Mouse (Mus musculus) common myeloid progenitor, adult 5-6 weeks (primary cell): ENCODE data around the gene Pde4d. TPM values are rescaled to one million over a fixed set of nuclear protein-coding genes. Genes with fewer than 3 reads are reported as not detected.
A peak's percentile ranks its signal among the peaks of the same experiment; 100 is the strongest.

Source experiments
- ATAC-seq: replicated peaks from 2 replicates; pipeline ENCODE4 v1.8.0; 2016; ENCODE audit warnings: low read depth, mild to moderate bottlenecking, moderate TSS enrichment, inconsistent platforms; ENCODE audit not compliant: poor library complexity, severe bottlenecking
- total RNA-seq: library from RNA; stranded (forward); fragments of 200-1000, 187-1606 nt; gene quantifications from 2 replicates; pipeline ENCODE4 v1.2.3, GENCODE M21; 2017

Pde4d gene
- total RNA-seq, 1 experiment from 2014 or later = 35.8 TPM

- ATAC-seq = peak; percentile 86
These were observed 37.3 kb downstream of the Pde4d start for GRCm38 (mm10) chr13:108487066-108487465.

GRCm38 (mm10) chr13:108489825-108490224, 40.1 kb downstream of the Pde4d start:
- no peak for ATAC-seq

GRCm38 (mm10) chr13:108490872-108491271, 41.1 kb downstream of the Pde4d start:
- ATAC-seq = no peak

- ATAC-seq = peak; percentile 69
These were observed 43.1 kb downstream of the Pde4d start for GRCm38 (mm10) chr13:108492886-108493285.

GRCm38 (mm10) chr13:108494365-108494764, 44.6 kb downstream of the Pde4d start:
- ATAC-seq = no peak

GRCm38 (mm10) chr13:108497768-108498167, 48.0 kb downstream of the Pde4d start:
- 0 out of 2 replicates have a peak, but pooled peaks have one; percentile 5 for ATAC-seq

GRCm38 (mm10) chr13:108498247-108498743, 48.5 kb downstream of the Pde4d start:
- peak; percentile 86 for ATAC-seq

GRCm38 (mm10) chr13:108498773-108499313, 49.1 kb downstream of the Pde4d start:
- ATAC-seq = peak; percentile 22

GRCm38 (mm10) chr13:108501386-108501785, 51.6 kb downstream of the Pde4d start:
- ATAC-seq = no peak

GRCm38 (mm10) chr13:108524548-108524947, 74.8 kb downstream of the Pde4d start:
- no peak for ATAC-seq

GRCm38 (mm10) chr13:108524969-108525368, 75.2 kb downstream of the Pde4d start:
- no peak for ATAC-seq

- no peak for ATAC-seq
These were observed 76.7 kb downstream of the Pde4d start for GRCm38 (mm10) chr13:108526258-108527007.

GRCm38 (mm10) chr13:108527090-108527770, 77.5 kb downstream of the Pde4d start:
- peak; percentile 89 for ATAC-seq

GRCm38 (mm10) chr13:108528343-108528742, 78.6 kb downstream of the Pde4d start:
- ATAC-seq = peak; percentile 46; the same call in 1 of the 2 replicates

GRCm38 (mm10) chr13:108532875-108533274, 83.1 kb downstream of the Pde4d start:
- ATAC-seq = 0 out of 2 replicates have a peak, but pooled peaks have one; percentile 52

- no peak for ATAC-seq
These were observed 86.7 kb downstream of the Pde4d start for GRCm38 (mm10) chr13:108536436-108536835.

- no peak for ATAC-seq
These were observed 87.2 kb downstream of the Pde4d start for GRCm38 (mm10) chr13:108536951-108537350.

GRCm38 (mm10) chr13:108538760-108539369, 89.1 kb downstream of the Pde4d start:
- no peak for ATAC-seq

GRCm38 (mm10) chr13:108541488-108541887, 91.7 kb downstream of the Pde4d start:
- ATAC-seq = no peak

GRCm38 (mm10) chr13:108542342-108542761, 92.6 kb downstream of the Pde4d start:
- no peak for ATAC-seq
